Mouse (Mus musculus) yolk sac, embryonic 10.5 days (tissue): ENCODE results near the gene 2310022A10Rik.
A peak's percentile ranks its signal among the peaks of the same experiment; 100 is the strongest.

Experiments used
- DNase-seq: peaks from one replicate; pipeline ENCODE4 v3.0.0-alpha.2; 2017; ENCODE audit warnings: low spot score

The 2310022A10Rik gene

GRCm38 (mm10) chr7:27540935-27541334, 12.1 kb upstream of the 2310022A10Rik start:
- DNase-seq, result no peak

GRCm38 (mm10) chr7:27541431-27541830, 11.6 kb upstream of the 2310022A10Rik start:
- no peak for DNase-seq

- no peak for DNase-seq
These were observed 11.1 kb upstream of the 2310022A10Rik start for GRCm38 (mm10) chr7:27541922-27542321.

- peak; percentile 78 for DNase-seq
These were observed 10.5 kb upstream of the 2310022A10Rik start for GRCm38 (mm10) chr7:27542392-27543033.

- DNase-seq, result no peak
These were observed 10.0 kb upstream of the 2310022A10Rik start for GRCm38 (mm10) chr7:27543065-27543464.

- DNase-seq, result no peak
These were observed 9.2 kb upstream of the 2310022A10Rik start for GRCm38 (mm10) chr7:27543851-27544250.

GRCm38 (mm10) chr7:27544675-27545370, 8.2 kb upstream of the 2310022A10Rik start:
- DNase-seq, result no peak

GRCm38 (mm10) chr7:27549597-27549996, 3.4 kb upstream of the 2310022A10Rik start:
- no peak for DNase-seq

- DNase-seq, result no peak
These were observed 963 bp upstream of the 2310022A10Rik start for GRCm38 (mm10) chr7:27552070-27552469.

- DNase-seq, result no peak
These were observed 7.4 kb downstream of the 2310022A10Rik start for GRCm38 (mm10) chr7:27560291-27560887.

- DNase-seq, result no peak
These were observed 7.9 kb downstream of the 2310022A10Rik start for GRCm38 (mm10) chr7:27560978-27561377.

- no peak for DNase-seq
These were observed 16.7 kb downstream of the 2310022A10Rik start for GRCm38 (mm10) chr7:27569580-27570224.

GRCm38 (mm10) chr7:27572133-27572532, 19.1 kb downstream of the 2310022A10Rik start:
- DNase-seq, result no peak

- DNase-seq, result no peak
These were observed 21.3 kb downstream of the 2310022A10Rik start for GRCm38 (mm10) chr7:27574124-27574880.

GRCm38 (mm10) chr7:27576914-27577313, 23.9 kb downstream of the 2310022A10Rik start:
- no peak for DNase-seq

- no peak for DNase-seq
These were observed 24.6 kb downstream of the 2310022A10Rik start for GRCm38 (mm10) chr7:27577589-27577988.

GRCm38 (mm10) chr7:27578465-27578864, 25.4 kb downstream of the 2310022A10Rik start:
- no peak for DNase-seq

GRCm38 (mm10) chr7:27580380-27581174, 27.5 kb downstream of the 2310022A10Rik start:
- no peak for DNase-seq

GRCm38 (mm10) chr7:27586861-27587260, 33.8 kb downstream of the 2310022A10Rik start:
- DNase-seq, result peak; percentile 40

GRCm38 (mm10) chr7:27587741-27588140, 34.7 kb downstream of the 2310022A10Rik start:
- DNase-seq, result no peak

GRCm38 (mm10) chr7:27590088-27590487, 37.1 kb downstream of the 2310022A10Rik start:
- no peak for DNase-seq
